Mouse (Mus musculus) v-Abl transformed pro-B cells (cell line): ENCODE data around the gene Spred2.
"Not testable (repeated sequence)": the region's sequence is repeated elsewhere in the genome, so short reads cannot be mapped to it uniquely, and the experiment has no call there.

Experiments used
- in situ Hi-C, 2 experiments: fragments of 400-800 bp; cut with MboI; formaldehyde crosslinking; loops; one replicate each; pipeline ENCODE4 v1.15.1; 2025; ENCODE audit not compliant: unreplicated experiment in 2 of 2

Gene Spred2

DNA sequence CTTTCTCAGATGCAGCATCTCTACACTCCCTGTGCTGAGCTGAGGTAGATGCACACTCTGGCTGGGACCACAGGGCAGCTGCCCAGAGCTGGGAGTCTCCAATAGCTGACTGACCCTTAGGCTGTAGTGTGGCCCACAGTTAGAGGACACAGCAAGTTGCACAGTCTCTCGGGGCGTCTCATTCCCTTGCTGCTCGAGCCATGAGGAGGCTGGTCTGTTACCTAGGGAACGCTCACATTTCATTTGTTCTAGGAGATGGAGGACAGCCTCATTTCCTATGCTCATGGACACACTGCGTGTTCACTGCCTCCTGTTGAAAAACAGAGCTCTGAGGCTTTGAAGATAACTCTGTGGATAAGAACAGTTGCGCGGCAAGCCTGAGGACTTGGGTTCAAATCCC, 111.8 kb downstream of the Spred2 start:
- in situ Hi-C loops: no loop called here

DNA sequence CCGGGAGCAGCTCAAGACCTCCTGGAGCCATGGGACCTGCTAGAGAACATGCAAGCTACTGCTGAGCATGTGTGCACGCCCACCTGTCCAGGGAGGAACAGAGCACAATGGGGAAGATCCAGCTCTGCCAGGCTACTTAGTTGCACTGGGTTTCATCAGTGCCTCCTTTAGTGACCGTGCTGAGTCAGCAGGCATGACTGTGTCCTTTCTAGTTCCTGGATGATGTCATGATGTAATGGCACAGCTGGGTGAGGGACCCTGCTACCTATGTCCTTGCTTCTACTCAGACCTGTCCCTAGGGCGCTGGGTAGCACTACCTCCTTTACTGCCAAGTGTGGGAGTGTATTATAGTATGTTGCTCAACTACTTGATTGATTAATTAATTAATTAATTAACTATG, 113.6 kb downstream of the Spred2 start:
- in situ Hi-C loops: no loop called here

- in situ Hi-C loops: no loop called here
Measured at GRCm38 (mm10) chr11:20038723-20039122, 114.5 kb downstream of the Spred2 start.

- in situ Hi-C loops: no loop called here
Measured at GRCm38 (mm10) chr11:20041164-20041920, 117.2 kb downstream of the Spred2 start.

- in situ Hi-C loops: no loop called here
Measured at GRCm38 (mm10) chr11:20042106-20042505, 117.9 kb downstream of the Spred2 start.

- in situ Hi-C loops: no loop called here
Measured at GRCm38 (mm10) chr11:20043256-20043655, 119.1 kb downstream of the Spred2 start.

DNA sequence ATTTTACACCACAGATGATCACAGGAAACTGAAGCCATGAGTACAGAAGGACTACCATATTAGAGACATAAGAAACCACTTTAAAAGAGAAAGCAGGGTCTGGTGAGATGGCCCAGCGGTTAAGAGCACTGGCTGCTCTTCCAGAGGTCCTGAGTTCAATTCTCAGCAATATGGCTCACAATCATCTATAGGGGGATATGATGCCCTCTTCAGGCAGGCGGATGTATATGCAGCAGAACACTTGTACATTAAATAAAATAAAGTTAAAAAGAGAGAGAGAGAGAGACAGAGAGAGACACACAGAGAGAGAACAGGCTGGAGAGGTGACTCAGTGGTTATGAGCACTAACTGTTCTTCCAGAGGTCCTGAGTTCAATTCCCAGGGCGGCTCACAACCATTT, 121.4 kb downstream of the Spred2 start:
- in situ Hi-C loops: no loop called here

- in situ Hi-C loops: no loop called here
Measured at GRCm38 (mm10) chr11:20052814-20053536, 128.8 kb downstream of the Spred2 start.

- in situ Hi-C loops: no loop called here
Measured at GRCm38 (mm10) chr11:20053951-20054350, 129.8 kb downstream of the Spred2 start.

- in situ Hi-C loops: no loop called here
Measured at GRCm38 (mm10) chr11:20054617-20055016, 130.4 kb downstream of the Spred2 start.

DNA sequence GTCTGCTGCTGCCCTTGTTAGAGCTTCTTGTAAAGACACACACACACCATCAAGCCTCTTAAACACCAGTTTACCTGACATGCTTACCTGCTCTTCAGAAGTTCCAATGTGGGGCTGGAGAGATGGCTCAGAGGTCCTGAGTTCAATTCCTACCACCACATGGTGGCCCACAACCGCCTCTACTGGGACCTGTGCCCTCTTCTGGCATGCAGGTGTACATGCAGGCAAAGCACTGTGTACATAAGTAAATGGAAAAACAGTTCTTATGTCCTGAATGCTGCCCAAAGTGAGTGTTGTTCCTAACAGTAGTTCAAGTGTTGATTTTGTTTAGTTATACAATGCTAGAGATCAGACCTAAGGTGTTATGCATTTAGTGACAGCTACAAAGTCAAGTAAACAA, 132.0 kb downstream of the Spred2 start:
- in situ Hi-C loops: no loop called here

DNA sequence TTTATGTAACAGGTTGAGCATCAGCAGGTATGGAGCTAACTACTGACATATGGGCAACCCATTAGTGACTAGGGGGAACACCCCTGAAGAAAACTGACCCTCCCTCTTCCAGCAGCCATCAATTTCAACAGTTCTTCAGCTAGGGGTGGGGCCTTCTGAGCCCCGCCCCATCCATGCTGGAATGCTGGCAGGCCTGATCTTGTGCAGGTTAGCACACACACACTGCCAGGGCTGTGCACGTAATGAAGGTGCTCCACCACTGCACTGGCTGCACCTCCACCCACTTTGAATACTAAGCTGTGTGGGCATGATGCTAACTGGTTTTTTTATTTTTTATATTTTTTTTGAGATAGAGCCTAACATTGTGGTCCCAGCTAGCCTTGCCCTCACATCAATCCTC, 133.3 kb downstream of the Spred2 start:
- in situ Hi-C loops: no loop called here

DNA sequence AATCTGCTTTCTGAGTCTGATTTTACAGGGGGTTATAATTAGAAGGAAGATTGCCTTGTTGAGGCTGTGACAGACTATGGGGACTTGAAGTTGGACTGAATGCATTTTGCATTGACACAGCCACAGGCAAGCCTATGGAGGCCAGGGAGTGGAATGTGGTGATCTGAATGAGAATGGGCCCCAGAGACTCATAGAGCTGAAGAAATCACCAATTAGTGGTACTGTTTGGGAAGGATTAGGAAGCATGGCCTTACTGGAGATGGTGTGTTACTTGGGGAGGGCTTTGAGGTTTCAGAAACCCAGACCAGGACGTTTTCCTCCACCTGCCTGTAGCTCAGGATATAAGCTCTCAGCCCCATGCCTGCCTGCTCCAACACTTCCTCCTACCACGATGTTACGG, 135.6 kb downstream of the Spred2 start:
- in situ Hi-C loops: no loop called here

DNA sequence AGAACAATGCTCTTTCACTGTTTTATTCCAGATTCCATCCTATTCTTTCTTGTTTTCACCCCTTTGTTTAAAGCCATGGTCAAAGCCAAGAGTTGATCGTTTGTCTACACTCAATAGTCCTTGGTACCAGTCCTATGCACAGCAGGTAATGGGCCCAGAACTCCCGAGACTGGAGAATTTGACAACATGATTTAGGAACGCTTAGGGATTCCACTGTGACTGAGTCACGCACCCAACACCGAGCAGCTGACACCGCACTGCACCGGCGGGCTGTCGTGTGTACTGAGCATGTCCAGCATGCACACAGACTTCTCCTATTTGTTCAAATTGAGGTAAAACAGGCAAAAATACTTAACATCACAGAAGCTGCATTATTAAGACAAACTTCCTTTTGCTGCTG, 138.6 kb downstream of the Spred2 start:
- in situ Hi-C loops: not testable (repeated sequence)

DNA sequence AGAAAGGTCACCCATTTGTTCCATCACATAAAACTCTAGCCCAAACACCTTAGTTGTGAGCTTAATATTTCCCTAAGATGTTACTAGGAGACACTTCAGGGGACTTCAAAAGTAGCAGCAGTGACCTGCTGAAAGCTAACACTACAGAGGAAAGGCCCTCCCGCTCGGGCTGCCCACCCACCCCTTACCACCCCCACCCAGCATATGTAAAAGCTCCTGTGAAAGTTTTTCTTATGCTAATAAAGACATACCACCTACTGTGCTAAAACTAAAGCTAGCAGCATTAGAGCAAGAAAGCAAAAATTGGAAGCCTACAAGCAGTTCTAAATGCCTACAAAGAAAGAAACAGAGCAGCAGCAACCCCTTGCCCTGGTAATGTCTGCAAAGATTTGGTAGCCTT, 139.9 kb downstream of the Spred2 start:
- in situ Hi-C loops: not testable (repeated sequence)

- in situ Hi-C loops: loop anchor here (5.0 kb wide), 2 partner anchors 33 to 233 kb away; no protein-coding TSS in a partner anchor
Measured at GRCm38 (mm10) chr11:20064926-20065325, 140.8 kb downstream of the Spred2 start.

- in situ Hi-C loops: loop anchor here (5.0 kb wide), 2 partner anchors 34 to 234 kb away; no protein-coding TSS in a partner anchor
Measured at GRCm38 (mm10) chr11:20066106-20066505, 141.9 kb downstream of the Spred2 start.

DNA sequence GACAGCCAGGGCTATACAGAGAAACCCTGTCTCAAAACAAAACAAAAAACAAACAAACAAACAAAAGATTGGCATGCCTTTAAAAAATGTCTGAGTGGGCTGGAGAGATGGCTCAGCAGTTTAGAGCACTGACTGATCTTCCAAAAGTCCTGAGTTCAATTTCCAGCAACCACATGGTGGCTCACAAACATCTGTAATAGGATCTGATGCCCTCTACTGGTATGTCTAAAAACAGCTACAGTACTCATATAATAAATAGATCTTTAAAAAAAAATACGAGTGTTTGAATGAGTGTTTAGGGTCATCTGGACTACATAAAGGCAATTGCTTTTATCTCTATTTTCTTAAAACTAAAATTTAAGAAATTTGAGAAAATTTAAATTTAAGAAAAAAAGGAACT, 143.3 kb downstream of the Spred2 start:
- in situ Hi-C loops: loop anchor here (5.0 kb wide), 2 partner anchors 35 to 235 kb away; no protein-coding TSS in a partner anchor

DNA sequence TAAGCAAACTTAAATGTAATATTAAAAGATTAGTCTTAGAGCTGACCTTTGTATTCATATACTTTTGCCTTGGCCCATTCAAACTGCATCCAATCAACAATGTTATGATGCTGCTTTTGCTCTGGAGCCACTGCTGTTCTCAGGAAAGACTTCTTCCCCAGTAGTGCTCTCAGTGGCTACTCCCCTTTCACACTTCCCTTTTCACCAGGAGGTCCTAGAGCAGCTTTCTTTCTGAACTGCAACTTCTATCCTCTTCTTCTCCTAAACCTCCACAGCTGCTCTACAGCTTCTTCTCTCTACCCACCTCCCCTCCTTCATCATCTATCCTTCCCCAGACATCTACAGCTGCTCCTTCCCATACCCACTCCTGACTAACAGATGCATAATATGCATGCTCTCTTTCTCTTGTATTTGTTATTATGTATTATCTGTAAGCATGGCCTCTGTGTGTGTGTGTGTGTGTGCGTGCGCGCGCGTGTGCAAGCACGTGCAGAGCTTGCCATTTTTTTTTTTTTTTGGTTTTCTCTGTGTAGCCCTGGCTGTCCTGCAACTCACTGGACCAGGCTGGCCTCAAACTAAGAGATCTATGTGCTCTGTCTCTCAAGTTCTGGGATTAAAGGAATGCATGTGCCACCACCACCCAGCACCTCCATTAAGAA, 144.3 kb downstream of the Spred2 start:
- in situ Hi-C loops: loop anchor here (5.0 kb wide), 2 partner anchors 36 to 236 kb away; no protein-coding TSS in a partner anchor

DNA sequence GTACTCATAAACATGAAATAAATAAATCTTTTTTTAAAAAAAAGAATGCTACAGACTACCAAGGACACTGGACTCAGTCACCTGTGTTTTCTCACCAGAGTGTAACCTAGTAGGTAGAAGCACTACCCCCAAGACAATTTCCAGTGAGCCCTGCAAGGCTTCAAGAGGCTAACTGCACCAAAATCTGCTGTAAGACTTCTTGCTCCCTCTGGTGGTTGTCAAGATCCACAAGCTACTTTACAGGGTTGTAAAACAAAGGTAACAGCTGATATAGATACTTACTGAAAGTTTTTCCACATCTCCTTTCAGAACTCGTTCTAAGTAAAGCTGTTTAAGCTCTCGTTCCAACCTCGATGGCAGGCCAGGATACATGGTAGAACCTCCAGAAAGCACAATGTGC, 148.0 kb downstream of the Spred2 start:
- in situ Hi-C loops: loop anchor here (5.0 to 10.0 kb wide), 2 partner anchors 97 to 240 kb away; no protein-coding TSS in a partner anchor

- in situ Hi-C loops: loop anchor here (5.0 to 10.0 kb wide), 2 partner anchors 98 to 241 kb away; no protein-coding TSS in a partner anchor
Measured at GRCm38 (mm10) chr11:20072826-20073225, 148.7 kb downstream of the Spred2 start.
